Mouse (Mus musculus): ENCODE data around the gene Parvb. TPM values are rescaled to one million over a fixed set of nuclear protein-coding genes. Genes with fewer than 3 reads are reported as not detected.

Parvb gene
- polyA plus RNA-seq, 1 experiment from 2014 or later, result 4.8 TPM

GRCm38 (mm10) chr15:84218783-84219271 is 13.0 kb upstream of the Parvb start:
- H3K4me3 ChIP-seq (replicated peaks), result no peak overlapping the region
- H3K9ac ChIP-seq, result no peak overlapping the region
- 0 out of 2 replicates have a peak overlapping the region, but pooled peaks have one; percentile 8 for H3K4me2 ChIP-seq (replicated peaks)
- 0 out of 2 replicates have a peak, but pooled peaks cover 2% of the 10 kb centered on the region for H3K27me3 ChIP-seq
- peak overlapping the region; percentile 22; the same call in 1 of the 2 replicates for H3K27ac ChIP-seq (replicated peaks)
- no peaks in the 10 kb centered on the region for H3K9me3 ChIP-seq (replicated peaks)
- peaks cover 12% of the 10 kb centered on the region; the same call in 1 of the 2 replicates for H3K36me3 ChIP-seq
- no peak for ATAC-seq (ENCODE audit: insufficient number of reproducible peaks, low FRiP score, low TSS enrichment, low read depth)
- 12% methylated on average over 9 of the region's 9 CpGs for WGBS
- H3K4me1 ChIP-seq, result peaks cover 39% of the 10 kb centered on the region

- Histone ChIP-seq H3K4me2 (replicated peaks) (no peak overlapping the region), H3K4me1 (peaks cover 40% of the 10 kb centered on the region), H3K27me3 (0 out of 2 replicates have a peak, but pooled peaks cover 6% of the 10 kb centered on the region), H3K36me3 (no peaks in the 10 kb centered on the region), H3K9ac (no peak overlapping the region), H3K4me3 (replicated peaks) (no peak overlapping the region), H3K27ac (replicated peaks) (no peak overlapping the region), H3K9me3 (replicated peaks) (no peaks in the 10 kb centered on the region)
- no peak for ATAC-seq (ENCODE audit: insufficient number of reproducible peaks, low FRiP score, low TSS enrichment, low read depth)
- 64% methylated on average over 5 of the region's 5 CpGs for WGBS
Measured at GRCm38 (mm10) chr15:84221539-84221938, 10.3 kb upstream of the Parvb start.

- Histone ChIP-seq H3K9me3 (replicated peaks) (no peaks in the 10 kb centered on the region), H3K9ac (no peak overlapping the region), H3K27ac (replicated peaks) (no peak overlapping the region), H3K4me1 (peaks cover 34% of the 10 kb centered on the region), H3K4me3 (replicated peaks) (no peak overlapping the region), H3K27me3 (0 out of 2 replicates have a peak, but pooled peaks cover 6% of the 10 kb centered on the region), H3K36me3 (no peaks in the 10 kb centered on the region), H3K4me2 (replicated peaks) (no peak overlapping the region)
- 33% methylated on average over 6 of the region's 6 CpGs for WGBS
- ATAC-seq (ENCODE audit: insufficient number of reproducible peaks, low FRiP score, low TSS enrichment, low read depth), result no peak
Measured at GRCm38 (mm10) chr15:84223423-84223822, 8.4 kb upstream of the Parvb start.

GRCm38 (mm10) chr15:84224779-84225178 is 7.1 kb upstream of the Parvb start:
- Histone ChIP-seq H3K27me3 (0 out of 2 replicates have a peak, but pooled peaks cover 3% of the 10 kb centered on the region), H3K36me3 (no peaks in the 10 kb centered on the region), H3K27ac (replicated peaks) (no peak overlapping the region), H3K9ac (no peak overlapping the region), H3K4me3 (replicated peaks) (no peak overlapping the region), H3K4me1 (peaks cover 23% of the 10 kb centered on the region; the same call in 1 of the 2 replicates), H3K4me2 (replicated peaks) (no peak overlapping the region), H3K9me3 (replicated peaks) (no peaks in the 10 kb centered on the region)
- ATAC-seq (ENCODE audit: insufficient number of reproducible peaks, low FRiP score, low TSS enrichment, low read depth), result no peak
- 15% methylated on average over 10 of the region's 10 CpGs for WGBS

- Histone ChIP-seq H3K9ac (no peak overlapping the region), H3K4me1 (peaks cover 37% of the 10 kb centered on the region), H3K9me3 (replicated peaks) (no peaks in the 10 kb centered on the region), H3K4me2 (replicated peaks) (no peak overlapping the region), H3K27ac (replicated peaks) (no peak overlapping the region), H3K27me3 (0 out of 2 replicates have a peak, but pooled peaks cover 3% of the 10 kb centered on the region), H3K4me3 (replicated peaks) (no peak overlapping the region), H3K36me3 (no peaks in the 10 kb centered on the region)
- WGBS, result 42% methylated on average over 15 of the region's 15 CpGs
- no peak for ATAC-seq (ENCODE audit: insufficient number of reproducible peaks, low FRiP score, low TSS enrichment, low read depth)
Measured at GRCm38 (mm10) chr15:84226918-84227317, 4.9 kb upstream of the Parvb start.

GRCm38 (mm10) chr15:84230661-84231060 is 1.2 kb upstream of the Parvb start:
- H3K36me3 ChIP-seq, result no peaks in the 10 kb centered on the region
- 28% methylated on average over 5 of the region's 5 CpGs for WGBS
- peaks cover 33% of the 10 kb centered on the region for H3K4me1 ChIP-seq
- peak overlapping the region; percentile 92 for H3K4me2 ChIP-seq (replicated peaks)
- no peaks in the 10 kb centered on the region for H3K9me3 ChIP-seq (replicated peaks)
- no peak overlapping the region for H3K4me3 ChIP-seq (replicated peaks)
- no peak for ATAC-seq (ENCODE audit: insufficient number of reproducible peaks, low FRiP score, low TSS enrichment, low read depth)
- H3K9ac ChIP-seq, result no peak overlapping the region
- 0 out of 2 replicates have a peak, but pooled peaks cover 7% of the 10 kb centered on the region for H3K27me3 ChIP-seq
- H3K27ac ChIP-seq (replicated peaks), result no peak overlapping the region

GRCm38 (mm10) chr15:84231113-84231712 is 630 bp upstream of the Parvb start:
- H3K4me1 ChIP-seq, result peaks cover 33% of the 10 kb centered on the region
- no peak overlapping the region for H3K9ac ChIP-seq
- H3K36me3 ChIP-seq, result no peaks in the 10 kb centered on the region
- no peaks in the 10 kb centered on the region for H3K9me3 ChIP-seq (replicated peaks)
- peak overlapping the region; percentile 92 for H3K4me2 ChIP-seq (replicated peaks)
- 6% methylated on average over 16 of the region's 16 CpGs for WGBS
- no peak for ATAC-seq (ENCODE audit: insufficient number of reproducible peaks, low FRiP score, low TSS enrichment, low read depth)
- no peak overlapping the region for H3K27ac ChIP-seq (replicated peaks)
- H3K27me3 ChIP-seq, result 0 out of 2 replicates have a peak, but pooled peaks cover 4% of the 10 kb centered on the region
- peak overlapping the region; percentile 49 for H3K4me3 ChIP-seq (replicated peaks)

GRCm38 (mm10) chr15:84232609-84233008 is 766 bp downstream of the Parvb start:
- Histone ChIP-seq H3K9me3 (replicated peaks) (no peaks in the 10 kb centered on the region), H3K4me3 (replicated peaks) (peak overlapping the region; percentile 49), H3K9ac (no peak overlapping the region), H3K36me3 (no peaks in the 10 kb centered on the region), H3K4me1 (peaks cover 24% of the 10 kb centered on the region), H3K27me3 (peaks cover 5% of the 10 kb centered on the region; the same call in 1 of the 2 replicates), H3K4me2 (replicated peaks) (peak overlapping the region; percentile 92), H3K27ac (replicated peaks) (no peak overlapping the region)
- 28% methylated on average over 8 of the region's 8 CpGs for WGBS
- ATAC-seq (ENCODE audit: insufficient number of reproducible peaks, low FRiP score, low TSS enrichment, low read depth), result no peak

GRCm38 (mm10) chr15:84234794-84235581 is 3.1 kb downstream of the Parvb start:
- Histone ChIP-seq H3K4me3 (replicated peaks) (no peak overlapping the region), H3K4me1 (peaks cover 30% of the 10 kb centered on the region), H3K9ac (no peak overlapping the region), H3K9me3 (replicated peaks) (no peaks in the 10 kb centered on the region), H3K36me3 (no peaks in the 10 kb centered on the region), H3K27me3 (peaks cover 11% of the 10 kb centered on the region; the same call in 1 of the 2 replicates), H3K27ac (replicated peaks) (no peak overlapping the region), H3K4me2 (replicated peaks) (no peak overlapping the region)
- WGBS, result 87% methylated on average over 7 of the region's 7 CpGs
- ATAC-seq (ENCODE audit: insufficient number of reproducible peaks, low FRiP score, low TSS enrichment, low read depth), result no peak

GRCm38 (mm10) chr15:84235646-84236045 is 3.8 kb downstream of the Parvb start:
- Histone ChIP-seq H3K4me1 (peaks cover 29% of the 10 kb centered on the region), H3K4me3 (replicated peaks) (no peak overlapping the region), H3K9ac (no peak overlapping the region), H3K9me3 (replicated peaks) (no peaks in the 10 kb centered on the region), H3K36me3 (no peaks in the 10 kb centered on the region), H3K27ac (replicated peaks) (no peak overlapping the region), H3K4me2 (replicated peaks) (no peak overlapping the region), H3K27me3 (peaks cover 11% of the 10 kb centered on the region; the same call in 1 of the 2 replicates)
- peak; percentile 53; the same call in 1 of the 2 replicates for ATAC-seq (ENCODE audit: insufficient number of reproducible peaks, low FRiP score, low TSS enrichment, low read depth)
- 89% methylated on average over 7 of the region's 7 CpGs for WGBS

GRCm38 (mm10) chr15:84238552-84238951 is 6.7 kb downstream of the Parvb start:
- Histone ChIP-seq H3K4me2 (replicated peaks) (no peak overlapping the region), H3K9me3 (replicated peaks) (no peaks in the 10 kb centered on the region), H3K4me3 (replicated peaks) (no peak overlapping the region), H3K36me3 (no peaks in the 10 kb centered on the region), H3K27me3 (peaks cover 7% of the 10 kb centered on the region; the same call in 1 of the 2 replicates), H3K27ac (replicated peaks) (no peak overlapping the region), H3K9ac (no peak overlapping the region), H3K4me1 (peaks cover 19% of the 10 kb centered on the region)
- WGBS, result 40% methylated on average over 15 of the region's 15 CpGs
- no peak for ATAC-seq (ENCODE audit: insufficient number of reproducible peaks, low FRiP score, low TSS enrichment, low read depth)

Measured in embryonic facial prominence, embryonic 15.5 days (tissue).